9 mouse cellular contexts compared by ENCODE assay signal in the genomic region with DNA sequence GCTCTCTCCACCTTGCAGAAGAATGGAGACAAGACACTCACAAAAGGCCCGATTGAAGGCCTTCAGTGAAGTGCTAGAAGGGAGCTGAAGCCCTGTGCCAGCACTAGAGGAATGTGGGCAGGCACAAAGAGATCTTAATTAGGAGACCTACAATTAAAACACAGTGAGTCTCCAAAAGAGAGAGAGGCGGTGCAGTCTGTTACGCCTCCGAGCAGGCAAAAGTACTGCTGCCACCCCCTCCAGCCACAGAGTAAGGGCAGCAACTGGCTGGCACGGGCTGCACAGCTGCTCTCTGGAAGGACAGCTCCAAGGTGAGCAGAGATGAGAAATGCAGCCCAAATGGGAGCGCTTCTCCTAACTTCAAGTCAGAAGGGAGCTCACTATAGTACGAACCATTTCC. TPM values are rescaled to one million over a fixed set of nuclear protein-coding genes. Genes with fewer than 3 reads are reported as not detected.
DNase-seq lines count a peak whose midpoint lies in the region; ATAC-seq lines count a peak whose summit lies in the region.
"Had no signal": no experiment of that assay in that cellular context is flagged by ENCODE, and none has a peak within 500 bp of the region (broad histone marks: within the 10 kb centered on the region; RNA-seq: fewer than 3 reads in every experiment).

No protein-coding gene starts in this region.

- no peak for DNase-seq in frontal cortex, postnatal 10 days (ENCODE audit: low spot score in 2 of 2)
- no peak for DNase-seq in midbrain, embryonic 10.5 days (ENCODE audit: low spot score)
- no peak for DNase-seq in cerebellum, adult 8-10 months
- DNase-seq in liver, embryonic 11.5 days (ENCODE audit: low spot score): no peak

- no peak overlapping the region for H3K27ac ChIP-seq in midbrain, embryonic 13.5 days
- H3K27ac ChIP-seq in midbrain, embryonic 10.5 days (replicated peaks): no peak overlapping the region
- H3K27ac ChIP-seq in heart, embryonic 13.5 days (replicated peaks): no peak overlapping the region
- no peak overlapping the region for H3K27ac ChIP-seq in neural tube, embryonic 13.5 days (replicated peaks)
- no peak overlapping the region for H3K27ac ChIP-seq in liver, embryonic 11.5 days (ENCODE audit: low read depth, low read length)
- H3K27ac ChIP-seq: limb, embryonic 12.5 days had no signal

- H3K36me3 ChIP-seq in midbrain, embryonic 13.5 days: peaks cover 9% of the 10 kb centered on the region; the same call in 1 of the 2 replicates
- peaks cover 44% of the 10 kb centered on the region for H3K36me3 ChIP-seq in midbrain, embryonic 10.5 days
- H3K36me3 ChIP-seq in heart, embryonic 13.5 days: peaks cover 8% of the 10 kb centered on the region; the same call in 1 of the 2 replicates
- no peaks in the 10 kb centered on the region; the same call in 1 of the 2 replicates for H3K36me3 ChIP-seq in neural tube, embryonic 13.5 days
- H3K36me3 ChIP-seq in liver, embryonic 11.5 days (ENCODE audit: control insufficient read depth, insufficient read depth, low read length): peaks cover 4% of the 10 kb centered on the region; the same call in 1 of the 2 replicates

- 49% methylated on average over 7 of the region's 7 CpGs for WGBS in midbrain, embryonic 13.5 days
- 59% methylated on average over 7 of the region's 7 CpGs for WGBS in midbrain, embryonic 10.5 days
- WGBS in heart, embryonic 13.5 days: 66% methylated on average over 7 of the region's 7 CpGs
- 24% methylated on average over 7 of the region's 7 CpGs for WGBS in neural tube, embryonic 13.5 days
- WGBS in liver, embryonic 11.5 days: 84% methylated on average over 7 of the region's 7 CpGs

- ATAC-seq in frontal cortex, adult (ENCODE audit: low TSS enrichment): peak; percentile 58
- no peak for ATAC-seq in midbrain, embryonic 13.5 days
- ATAC-seq in heart, embryonic 13.5 days (ENCODE audit: extremely low read depth, insufficient number of reproducible peaks, low FRiP score, low TSS enrichment): no peak
- no peak for ATAC-seq in neural tube, embryonic 13.5 days (ENCODE audit: low read depth)
- no peak for ATAC-seq in liver, embryonic 11.5 days (replicated peaks; ENCODE audit: low FRiP score)

- H3K9me3 ChIP-seq in midbrain, embryonic 13.5 days: no peaks in the 10 kb centered on the region
- no peaks in the 10 kb centered on the region for H3K9me3 ChIP-seq in midbrain, embryonic 10.5 days (replicated peaks)
- H3K9me3 ChIP-seq in heart, embryonic 13.5 days: no peaks in the 10 kb centered on the region
- H3K9me3 ChIP-seq in neural tube, embryonic 13.5 days: no peaks in the 10 kb centered on the region
- no peaks in the 10 kb centered on the region for H3K9me3 ChIP-seq in liver, embryonic 11.5 days (ENCODE audit: control insufficient read depth, low read length)
- H3K9me3 ChIP-seq: limb, embryonic 12.5 days had no signal

- peak overlapping the region; percentile 22 for H3K4me2 ChIP-seq in midbrain, embryonic 13.5 days (replicated peaks)
- H3K4me2 ChIP-seq in heart, embryonic 13.5 days: no peak overlapping the region
- peak overlapping the region; percentile 18 for H3K4me2 ChIP-seq in neural tube, embryonic 13.5 days
- no peak overlapping the region for H3K4me2 ChIP-seq in liver, embryonic 11.5 days
- H3K4me2 ChIP-seq: limb, embryonic 12.5 days had no signal

- 0 out of 2 replicates have a peak overlapping the region, but pooled peaks have one; percentile 28 for H3K9ac ChIP-seq in midbrain, embryonic 13.5 days (replicated peaks)
- peak overlapping the region; percentile 20; the same call in 1 of the 2 replicates for H3K9ac ChIP-seq in heart, embryonic 13.5 days
- peak overlapping the region; percentile 48; the same call in 1 of the 2 replicates for H3K9ac ChIP-seq in neural tube, embryonic 13.5 days
- H3K9ac ChIP-seq in liver, embryonic 11.5 days (ENCODE audit: low read depth, low read length): no peak overlapping the region
- H3K9ac ChIP-seq: limb, embryonic 12.5 days had no signal

- H3K4me3 ChIP-seq in midbrain, embryonic 13.5 days (replicated peaks): peak overlapping the region; percentile 14; the same call in 1 of the 2 replicates
- no peak overlapping the region for H3K4me3 ChIP-seq in midbrain, embryonic 10.5 days
- no peak overlapping the region for H3K4me3 ChIP-seq in heart, embryonic 13.5 days
- no peak overlapping the region for H3K4me3 ChIP-seq in neural tube, embryonic 13.5 days
- H3K4me3 ChIP-seq in liver, embryonic 11.5 days (ENCODE audit: low read depth, low read length): no peak overlapping the region
- H3K4me3 ChIP-seq: limb, embryonic 12.5 days had no signal

- H3K27me3 ChIP-seq in midbrain, embryonic 13.5 days: no peaks in the 10 kb centered on the region
- H3K27me3 ChIP-seq in midbrain, embryonic 10.5 days (ENCODE audit: low read depth, poor library complexity, severe bottlenecking): no peaks in the 10 kb centered on the region
- H3K27me3 ChIP-seq in heart, embryonic 13.5 days (replicated peaks): no peaks in the 10 kb centered on the region
- no peaks in the 10 kb centered on the region for H3K27me3 ChIP-seq in neural tube, embryonic 13.5 days
- H3K27me3 ChIP-seq in liver, embryonic 11.5 days (replicated peaks; ENCODE audit: control insufficient read depth, insufficient read depth, low read length): no peaks in the 10 kb centered on the region
- H3K27me3 ChIP-seq: limb, embryonic 12.5 days had no signal

- peaks cover 85% of the 10 kb centered on the region for H3K4me1 ChIP-seq in midbrain, embryonic 13.5 days (replicated peaks)
- H3K4me1 ChIP-seq in midbrain, embryonic 10.5 days: peaks cover 57% of the 10 kb centered on the region
- H3K4me1 ChIP-seq in heart, embryonic 13.5 days: peaks cover 85% of the 10 kb centered on the region
- H3K4me1 ChIP-seq in neural tube, embryonic 13.5 days (replicated peaks): peaks cover 89% of the 10 kb centered on the region
- peaks cover 32% of the 10 kb centered on the region for H3K4me1 ChIP-seq in liver, embryonic 11.5 days (replicated peaks; ENCODE audit: control insufficient read depth, insufficient read depth, low read length)

RNA-seq across cellular contexts. Expression of a gene that starts 5.6 kb away (rescaled TPM):
- 21.4 and 24.7 TPM in 2 replicates for polyA plus RNA-seq in midbrain, embryonic 13.5 days (2015; fragmentation: Nextera tagmentation; extraction: Ambion mirVana)
- 11.1 and 12.5 TPM in 2 replicates for polyA plus RNA-seq in midbrain, embryonic 10.5 days (2016; fragmentation: Nextera tagmentation; extraction: Ambion mirVana)
- polyA plus RNA-seq in heart, embryonic 13.5 days (2015; fragmentation: Nextera tagmentation; extraction: Ambion mirVana): 6.1 and 6.5 TPM in 2 replicates
- polyA plus RNA-seq in neural tube, embryonic 13.5 days (2015; fragmentation: Nextera tagmentation; extraction: Ambion mirVana): 20.9 and 25.0 TPM in 2 replicates
- 6.8 and 9.7 TPM in 2 replicates for polyA plus RNA-seq in liver, embryonic 11.5 days (2014; fragmentation: Nextera tagmentation; extraction: Ambion mirVana)

RNA-seq across cellular contexts. Expression of a gene that starts 45.1 kb away (rescaled TPM):
- 725 and 775 TPM in 2 replicates for polyA plus RNA-seq in midbrain, embryonic 13.5 days (2015; fragmentation: Nextera tagmentation; extraction: Ambion mirVana)
- 541 and 557 TPM in 2 replicates for polyA plus RNA-seq in midbrain, embryonic 10.5 days (2016; fragmentation: Nextera tagmentation; extraction: Ambion mirVana)
- polyA plus RNA-seq in heart, embryonic 13.5 days (2015; fragmentation: Nextera tagmentation; extraction: Ambion mirVana): 1,009 and 1,200 TPM in 2 replicates
- polyA plus RNA-seq in neural tube, embryonic 13.5 days (2015; fragmentation: Nextera tagmentation; extraction: Ambion mirVana): 725 and 838 TPM in 2 replicates
- 671 and 713 TPM in 2 replicates for polyA plus RNA-seq in liver, embryonic 11.5 days (2014; fragmentation: Nextera tagmentation; extraction: Ambion mirVana)

Comparison
In these comparisons a context has a peak if more than half of its experiments do, and no peak if none do; other contexts are left out.
1. H3K4me2 ChIP-seq: peak in midbrain, embryonic 13.5 days (single experiment) and neural tube, embryonic 13.5 days (single experiment); none in heart, embryonic 13.5 days (single experiment) and liver, embryonic 11.5 days (single experiment).